Mouse (Mus musculus) thymus, postnatal 14 days (tissue): ENCODE measurements around the gene Nxph4.

Source experiments
- DNase-seq: peaks from one replicate; pipeline ENCODE4 v3.0.0; 2021

The Nxph4 gene

DNA sequence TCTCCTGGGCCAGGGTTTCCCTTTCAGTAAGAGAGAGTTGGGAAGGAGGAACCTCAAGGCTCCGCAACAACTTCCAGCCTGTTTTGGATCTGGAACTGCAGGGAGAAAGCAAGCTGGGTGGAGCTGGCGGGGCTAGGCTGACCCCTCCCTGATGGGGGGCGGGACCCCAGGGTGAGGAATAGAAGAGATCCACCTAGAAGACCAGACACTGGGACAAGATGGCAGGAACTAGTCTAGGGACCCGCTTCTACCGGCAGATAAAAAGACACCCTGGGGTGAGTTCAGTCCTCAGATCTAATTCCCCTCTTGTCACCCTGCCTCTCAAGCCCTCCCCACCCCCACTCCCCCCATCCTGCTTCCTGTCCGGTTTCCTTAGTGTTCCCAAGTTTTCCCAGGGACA lies 19.6 kb downstream of the Nxph4 start, which contains the start of gene Ndufa4l2:
Gene Ndufa4l2 (plus strand): TSS at position 204 of the 400 bp plus-strand sequence.
- no peak for DNase-seq

DNA sequence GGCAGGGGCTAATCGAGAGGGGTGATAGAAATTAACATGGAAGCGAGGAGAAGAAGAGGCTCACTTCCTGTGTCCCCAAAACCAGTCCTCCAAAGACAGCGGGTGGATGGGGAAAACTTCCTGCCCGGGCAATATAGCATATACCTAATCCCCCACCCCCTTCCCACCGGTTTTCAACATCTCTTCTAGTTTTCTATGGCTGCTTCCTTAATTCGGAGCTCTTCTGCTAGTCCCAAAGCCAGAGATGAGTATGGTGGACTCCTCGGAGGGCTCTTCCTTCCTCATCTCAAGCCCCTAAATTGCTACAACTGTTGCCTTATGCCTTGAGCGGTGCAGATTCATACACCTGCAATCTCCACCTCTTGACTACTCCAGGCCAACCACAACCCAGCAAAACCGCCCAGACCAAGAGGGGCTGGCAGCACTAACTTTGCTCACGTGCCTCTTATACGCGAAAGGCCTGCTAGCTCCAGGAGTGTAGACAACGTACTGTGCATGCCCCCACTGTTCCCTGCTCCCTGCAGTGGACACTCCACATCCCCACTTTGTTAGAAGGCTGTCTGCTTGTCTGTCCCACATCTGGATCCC lies 20.2 kb downstream of the Nxph4 start:
- DNase-seq: no peak

DNA sequence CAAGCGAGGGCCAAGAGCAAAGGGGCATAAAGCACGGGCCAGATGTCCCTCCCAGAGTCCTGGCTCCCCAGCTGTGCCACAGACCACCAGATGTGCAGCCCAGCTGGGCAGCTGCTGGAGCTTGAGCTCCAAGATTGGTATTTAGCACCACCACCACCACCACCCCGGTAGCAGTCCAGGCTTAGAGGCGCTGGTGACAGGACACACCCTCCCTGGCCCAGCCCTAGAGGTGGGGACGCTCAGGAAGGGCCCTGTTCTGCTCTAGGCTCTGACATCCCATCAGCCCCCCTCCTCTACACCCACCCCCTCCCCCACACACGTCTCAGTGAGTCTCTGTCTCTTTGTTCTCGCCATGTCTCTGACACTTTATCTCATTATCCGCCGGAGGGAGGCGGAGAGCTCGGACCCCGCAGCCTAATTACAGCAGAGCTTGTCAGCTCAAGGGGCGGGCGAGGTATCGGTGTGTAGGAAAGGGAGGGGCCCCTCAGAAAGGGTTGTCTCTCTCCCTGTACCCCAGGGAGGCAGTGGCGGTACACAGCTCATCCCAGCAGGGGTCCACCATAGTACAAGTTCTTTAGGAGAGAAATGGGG lies 20.8 kb downstream of the Nxph4 start:
- DNase-seq: peak; percentile 27

DNA sequence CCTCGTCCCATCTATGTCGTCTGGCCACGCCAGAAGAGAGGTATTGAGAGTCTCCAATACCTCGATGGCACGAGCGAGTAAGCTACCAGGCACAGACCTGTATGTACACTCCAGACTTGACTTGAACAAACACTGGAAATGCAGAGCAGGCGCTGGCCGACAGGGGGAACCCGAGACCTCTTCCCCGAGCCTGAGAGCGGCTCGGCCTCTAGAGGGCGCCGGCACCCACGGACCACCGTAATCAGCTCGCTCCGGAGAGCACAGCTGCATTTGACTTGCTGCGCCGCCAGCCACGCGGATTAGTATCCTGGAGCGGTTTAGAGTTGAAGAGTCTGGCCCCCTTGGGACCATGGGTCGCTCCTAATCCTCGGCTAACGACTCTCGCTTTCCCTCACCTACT lies 21.5 kb downstream of the Nxph4 start:
- DNase-seq: peak; percentile 94

DNA sequence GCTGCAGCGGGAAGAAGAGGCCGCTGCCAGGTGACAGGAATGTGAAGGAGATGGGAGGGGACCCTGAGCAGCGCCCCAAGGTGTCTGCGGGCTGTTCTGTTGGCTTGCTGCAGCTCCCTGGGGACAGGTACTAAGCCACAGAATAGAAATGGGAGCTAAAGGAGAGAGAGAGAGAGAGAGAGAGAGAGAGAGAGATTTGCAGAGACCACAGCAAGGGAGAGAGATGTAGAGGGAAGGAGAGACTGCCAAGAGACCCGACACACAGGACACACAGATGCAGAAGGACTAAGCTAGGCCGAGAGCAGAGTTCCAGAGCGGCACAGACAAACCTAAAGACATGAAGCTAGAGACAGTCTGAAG lies 22.1 kb downstream of the Nxph4 start:
- DNase-seq: no peak

DNA sequence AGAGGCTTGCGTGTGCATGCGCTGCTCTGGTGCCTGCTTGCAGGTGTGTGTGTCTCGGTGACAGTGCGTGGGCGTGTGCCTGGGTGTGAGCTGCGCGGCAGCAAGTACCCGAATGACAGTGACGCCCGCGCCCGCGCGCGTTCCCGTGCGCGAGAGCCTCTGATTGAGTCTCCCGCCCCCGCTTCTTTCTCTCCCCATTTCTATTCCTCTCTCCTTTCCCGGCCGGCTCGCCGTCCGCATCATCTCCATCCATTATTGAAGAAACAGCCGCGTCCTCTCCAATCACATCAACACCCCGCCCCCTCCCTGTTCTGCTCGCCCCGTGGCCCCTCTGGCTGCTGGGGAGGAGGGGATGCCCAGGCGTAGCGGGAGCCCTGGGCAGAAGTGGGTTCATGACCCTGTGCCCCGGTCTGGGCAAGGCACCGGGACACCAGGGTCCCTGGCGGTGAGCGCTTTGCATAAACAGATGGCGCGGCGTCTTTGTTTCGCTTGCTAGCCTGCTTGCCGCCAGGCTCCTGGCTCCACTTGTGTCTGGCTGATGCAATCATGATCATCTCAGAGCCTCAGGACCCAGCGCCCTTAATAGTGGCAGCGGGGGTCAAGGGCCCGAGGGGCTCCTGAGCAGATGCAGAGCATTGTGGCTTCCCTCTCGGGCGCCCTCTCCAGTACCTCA lies 22.6 kb downstream of the Nxph4 start:
- peak; percentile 80 for DNase-seq

DNA sequence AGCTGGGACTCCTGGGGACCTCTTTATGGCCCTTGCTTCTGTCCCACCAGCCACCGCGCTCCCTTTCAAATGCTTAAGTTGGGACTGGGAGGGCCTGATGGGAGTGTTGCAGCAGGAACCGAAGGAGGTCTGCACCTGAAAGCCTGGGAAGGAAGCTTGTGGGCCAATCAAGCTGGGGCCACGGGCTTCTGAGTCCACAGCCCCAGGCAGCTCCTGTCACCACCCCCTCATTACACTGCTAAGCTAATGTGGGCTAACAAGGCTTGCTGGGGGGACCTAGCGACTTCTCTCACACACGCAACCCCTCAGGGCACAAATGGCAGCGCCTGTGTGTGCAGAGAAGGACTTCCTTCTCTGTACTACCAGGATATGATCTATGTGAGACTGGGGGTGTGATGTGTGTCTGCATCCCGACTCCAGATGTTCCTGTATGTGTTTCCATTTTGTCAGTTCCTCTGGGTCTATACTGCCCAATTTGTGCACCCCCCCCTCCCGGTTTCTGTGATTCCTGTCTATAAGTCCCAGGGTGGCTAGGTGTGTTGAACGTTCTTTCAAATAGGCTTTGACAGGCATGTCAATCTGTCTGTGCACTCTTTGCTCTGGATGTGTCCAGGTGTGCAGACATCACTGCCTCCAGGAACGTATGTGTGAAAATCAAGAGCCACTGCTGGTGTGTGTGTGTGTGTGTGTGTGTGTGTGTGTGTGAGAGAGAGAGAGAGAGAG lies 23.3 kb downstream of the Nxph4 start:
- DNase-seq: no peak

DNA sequence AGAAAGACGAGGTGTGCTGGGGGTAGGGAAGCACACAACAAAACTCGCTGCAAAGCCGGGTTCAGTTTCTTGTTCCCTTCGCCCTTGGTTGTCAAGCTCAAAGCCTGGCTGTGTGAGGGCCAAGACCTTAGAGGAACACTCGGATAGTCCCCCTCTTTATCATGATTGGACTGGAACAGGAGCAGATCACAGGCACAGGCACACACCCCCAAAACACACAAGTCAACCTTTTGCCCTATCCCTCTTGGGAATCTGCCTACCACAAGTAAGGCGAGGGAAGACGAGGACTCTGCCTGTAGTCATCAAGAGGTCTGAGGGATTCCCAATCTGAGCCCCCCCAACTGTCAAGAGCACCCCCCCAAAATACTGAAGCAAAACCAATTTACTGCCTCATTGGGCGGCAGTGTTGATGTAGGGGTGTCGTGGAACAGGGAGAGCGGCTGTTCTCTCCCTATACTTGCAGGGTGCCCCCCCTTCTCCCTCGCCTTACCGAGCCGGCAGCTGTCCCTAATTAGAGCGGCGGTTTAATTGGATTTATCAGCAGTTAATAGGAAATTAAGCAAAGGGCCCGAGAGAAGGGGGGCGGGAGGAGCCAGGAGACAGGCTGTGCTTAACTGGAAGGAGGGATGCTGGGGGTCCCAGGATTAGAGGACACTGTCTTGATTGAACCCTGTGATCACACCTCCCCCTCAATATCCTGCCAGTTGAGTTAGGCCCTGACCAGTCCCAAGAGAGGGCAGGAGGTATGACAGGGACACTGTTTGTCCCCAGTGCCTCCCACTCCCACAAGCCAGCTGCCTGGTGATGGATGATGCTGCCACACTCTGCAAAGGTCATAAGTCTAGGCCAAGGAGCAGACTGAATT lies 24.3 kb downstream of the Nxph4 start:
- no peak for DNase-seq

DNA sequence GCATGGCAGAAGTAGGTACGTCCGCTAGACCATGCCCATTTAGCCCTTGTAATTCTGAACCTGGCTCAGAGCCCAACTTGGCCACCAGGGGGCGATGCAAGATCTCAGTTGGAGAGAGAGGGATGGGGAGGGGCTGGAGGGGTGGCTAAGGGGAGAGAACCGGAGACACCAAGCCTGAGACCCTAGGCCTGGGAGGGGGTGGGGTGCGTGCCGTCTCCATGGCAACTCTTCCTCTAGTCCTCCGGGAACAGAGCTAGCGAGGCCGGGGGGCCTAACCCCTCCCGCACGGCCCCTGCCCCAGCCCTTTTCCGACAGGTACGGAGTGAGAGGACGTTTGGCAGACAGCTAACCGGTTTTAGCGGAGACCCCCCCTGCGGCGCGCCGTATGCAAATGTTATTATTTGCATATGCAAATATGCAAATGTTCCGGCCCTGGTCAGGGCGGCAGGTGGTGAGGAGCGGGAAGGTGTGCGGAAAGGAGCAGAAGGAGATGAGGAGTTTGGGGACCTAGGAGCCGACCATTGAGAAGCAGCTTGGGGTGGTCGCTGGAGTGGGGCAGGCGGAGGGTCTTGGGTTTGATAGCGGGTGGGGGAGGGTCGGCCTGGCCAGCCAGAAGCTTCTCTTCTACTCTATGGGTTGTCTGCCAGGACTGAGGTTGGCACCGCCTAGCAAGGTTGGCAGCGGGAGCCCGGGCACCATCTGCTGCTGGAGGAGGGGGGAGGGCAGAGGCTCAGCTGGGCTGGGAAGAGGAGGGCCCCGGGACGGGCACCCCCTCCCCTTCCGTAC lies 25.1 kb downstream of the Nxph4 start:
- DNase-seq: peak; percentile 91

DNA sequence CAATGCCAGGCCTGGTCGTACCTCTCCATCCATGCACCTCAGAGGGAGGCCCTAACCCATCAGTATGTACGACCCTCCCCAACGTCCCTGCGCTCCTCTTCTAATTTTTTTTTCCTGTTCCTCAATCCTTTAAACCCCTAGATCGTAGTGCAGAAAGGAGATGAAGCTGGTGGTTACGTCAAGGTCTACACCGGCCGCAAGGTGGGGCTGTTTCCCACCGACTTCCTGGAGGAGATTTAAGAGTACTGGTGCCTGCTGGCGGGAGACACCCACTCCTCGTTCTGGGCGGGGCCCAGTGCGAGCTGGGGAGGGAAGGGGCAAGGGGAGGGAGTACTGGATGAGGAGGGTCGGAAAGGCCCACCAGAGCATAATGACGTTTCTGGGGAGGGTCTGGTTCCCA lies 26.1 kb downstream of the Nxph4 start:
- DNase-seq: peak; percentile 88

DNA sequence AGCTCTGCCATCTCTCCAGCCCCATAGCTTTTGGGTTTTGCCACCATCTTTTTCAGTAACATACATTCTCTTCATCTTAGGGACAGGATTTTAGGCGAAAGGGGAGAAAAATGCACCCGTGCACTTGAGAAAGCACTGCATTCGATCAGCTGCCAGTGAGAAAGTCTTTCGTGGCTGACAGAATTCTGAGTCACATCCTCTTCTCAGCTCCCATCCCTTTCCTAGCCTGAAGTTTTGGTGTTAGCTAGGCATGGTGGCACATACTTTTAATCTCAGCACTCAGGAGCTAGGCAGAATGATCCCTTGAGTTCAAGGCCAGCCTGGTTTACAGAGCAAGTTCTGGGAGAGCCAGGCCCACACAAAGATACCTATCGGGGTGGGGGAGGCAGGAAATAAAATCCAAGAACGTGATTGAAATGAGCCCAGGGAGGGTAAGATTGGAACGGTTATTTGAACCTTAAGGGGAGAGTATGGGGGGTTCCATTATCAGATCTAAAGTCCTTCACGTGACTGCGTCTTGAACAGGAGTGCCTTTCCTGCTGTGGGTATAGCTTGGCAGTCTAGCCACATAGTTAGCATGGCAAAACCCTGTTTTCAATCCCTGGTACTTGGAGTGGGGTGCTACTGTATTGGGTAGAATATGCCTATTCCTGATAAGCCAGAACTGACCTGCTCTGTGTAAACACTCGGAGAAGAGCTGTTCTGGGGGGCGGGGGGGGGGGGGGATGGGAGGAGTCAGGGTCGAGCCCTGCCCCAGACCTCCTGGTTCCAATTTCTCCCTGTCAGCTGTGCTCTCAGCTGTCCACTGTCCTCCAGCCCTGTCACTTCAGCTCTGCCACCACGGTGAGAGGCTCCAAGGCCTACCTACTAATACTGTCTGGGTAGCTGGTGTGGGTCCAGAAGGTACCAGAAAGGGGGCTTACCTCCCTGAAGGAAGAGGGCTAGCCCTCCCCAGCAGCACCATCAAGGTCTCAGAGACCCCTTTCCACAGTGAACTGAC lies 33.2 kb downstream of the Nxph4 start, which contains the start of gene Stac3:
Gene Stac3 (plus strand): TSS at position 793 of the 1,000 bp plus-strand sequence.
- no peak for DNase-seq

DNA sequence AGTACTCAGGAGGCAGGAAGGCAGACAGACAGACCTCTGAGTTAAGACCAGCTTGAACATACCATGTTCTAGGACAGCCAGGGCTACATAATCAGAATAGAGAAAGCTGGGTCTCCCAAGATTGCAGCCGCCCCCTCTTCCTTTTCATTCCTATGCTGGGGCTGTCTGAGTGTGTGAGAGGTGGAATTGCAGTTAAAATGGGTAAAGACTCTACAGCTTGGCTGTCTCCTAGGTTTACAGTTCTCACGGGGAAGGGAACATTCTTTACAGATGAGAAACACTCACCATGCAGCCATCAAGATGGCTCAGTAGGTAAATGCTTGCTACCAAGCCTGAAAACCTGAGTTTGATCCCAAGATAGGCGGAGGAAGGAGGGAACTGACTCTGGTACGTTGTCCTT lies 34.3 kb downstream of the Nxph4 start:
- DNase-seq: no peak

DNA sequence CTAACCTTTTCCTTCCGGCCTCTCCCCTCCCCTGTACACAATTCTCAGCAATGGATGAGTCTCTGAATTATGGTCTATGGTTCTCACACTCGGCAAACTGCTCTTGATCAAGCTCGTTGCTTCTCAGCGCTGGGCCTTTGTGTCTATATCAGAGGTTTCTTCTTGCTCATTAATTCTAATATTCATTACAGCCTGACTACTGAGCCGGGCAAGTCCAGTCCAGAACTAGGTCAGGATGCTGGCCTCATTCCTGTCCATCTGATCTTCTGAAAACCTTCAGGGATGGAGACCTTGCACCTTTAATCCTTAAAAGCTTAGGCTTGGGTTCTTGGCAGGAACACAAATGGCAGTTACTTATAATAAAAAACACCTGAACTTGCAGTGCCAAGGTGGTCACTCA lies 34.8 kb downstream of the Nxph4 start:
- no peak for DNase-seq

DNA sequence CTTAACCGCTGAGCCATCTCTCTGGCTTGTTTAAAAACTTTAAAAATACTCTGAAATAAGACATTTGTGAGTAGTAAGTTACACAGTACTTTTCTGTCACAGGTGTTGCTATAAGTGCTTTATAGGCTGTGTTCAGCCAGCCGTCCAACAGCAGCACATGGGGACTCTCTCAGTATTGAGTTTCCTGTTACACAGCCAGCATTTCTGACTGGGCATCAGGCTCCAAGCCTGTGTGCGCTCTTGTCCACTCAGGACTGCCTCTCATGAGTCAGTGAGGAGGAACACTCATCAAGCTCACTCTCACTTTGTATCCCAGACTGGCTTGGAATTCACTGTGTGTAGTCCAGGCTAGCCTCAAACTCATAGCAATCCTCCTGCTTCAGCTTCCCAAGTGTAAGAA lies 38.2 kb downstream of the Nxph4 start:
- DNase-seq: no peak

DNA sequence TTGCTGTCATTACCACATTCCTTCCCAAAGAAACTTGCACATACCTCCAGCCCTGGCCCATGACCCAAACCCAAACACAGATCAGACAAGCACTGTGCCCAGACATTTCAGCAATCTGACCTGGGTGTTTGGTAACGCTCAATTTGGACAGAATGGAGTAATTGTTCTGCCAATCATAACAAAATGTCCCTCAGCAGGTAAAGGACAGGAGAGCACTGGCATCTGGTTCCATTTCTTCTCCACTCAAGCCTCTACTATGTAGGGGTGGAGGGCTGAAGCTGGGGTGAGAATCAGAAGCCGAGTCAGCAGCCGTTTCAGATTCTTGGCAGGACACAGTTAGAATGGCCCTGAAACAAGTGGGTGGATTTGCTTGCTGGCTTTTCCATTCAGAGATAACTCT lies 42.2 kb downstream of the Nxph4 start:
- DNase-seq: no peak

DNA sequence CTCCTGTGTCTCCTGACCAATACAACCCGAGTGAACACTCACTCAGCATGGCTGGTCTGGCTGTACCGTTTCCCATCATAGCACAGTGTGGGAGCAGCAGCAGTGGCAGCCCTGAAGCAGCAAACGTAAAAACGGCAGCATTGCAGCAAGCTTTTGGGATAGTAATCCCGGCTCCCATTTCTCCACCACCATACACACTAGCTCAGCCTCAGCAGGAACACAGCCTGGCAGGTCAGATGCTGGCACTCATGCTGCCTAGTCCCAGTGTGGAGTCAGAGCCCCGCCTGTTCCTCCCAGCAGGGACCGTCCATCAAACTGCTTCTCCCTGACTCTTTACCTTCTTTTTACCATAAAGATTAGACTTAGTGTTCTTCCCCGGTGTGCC lies 43.2 kb downstream of the Nxph4 start:
- DNase-seq: no peak

DNA sequence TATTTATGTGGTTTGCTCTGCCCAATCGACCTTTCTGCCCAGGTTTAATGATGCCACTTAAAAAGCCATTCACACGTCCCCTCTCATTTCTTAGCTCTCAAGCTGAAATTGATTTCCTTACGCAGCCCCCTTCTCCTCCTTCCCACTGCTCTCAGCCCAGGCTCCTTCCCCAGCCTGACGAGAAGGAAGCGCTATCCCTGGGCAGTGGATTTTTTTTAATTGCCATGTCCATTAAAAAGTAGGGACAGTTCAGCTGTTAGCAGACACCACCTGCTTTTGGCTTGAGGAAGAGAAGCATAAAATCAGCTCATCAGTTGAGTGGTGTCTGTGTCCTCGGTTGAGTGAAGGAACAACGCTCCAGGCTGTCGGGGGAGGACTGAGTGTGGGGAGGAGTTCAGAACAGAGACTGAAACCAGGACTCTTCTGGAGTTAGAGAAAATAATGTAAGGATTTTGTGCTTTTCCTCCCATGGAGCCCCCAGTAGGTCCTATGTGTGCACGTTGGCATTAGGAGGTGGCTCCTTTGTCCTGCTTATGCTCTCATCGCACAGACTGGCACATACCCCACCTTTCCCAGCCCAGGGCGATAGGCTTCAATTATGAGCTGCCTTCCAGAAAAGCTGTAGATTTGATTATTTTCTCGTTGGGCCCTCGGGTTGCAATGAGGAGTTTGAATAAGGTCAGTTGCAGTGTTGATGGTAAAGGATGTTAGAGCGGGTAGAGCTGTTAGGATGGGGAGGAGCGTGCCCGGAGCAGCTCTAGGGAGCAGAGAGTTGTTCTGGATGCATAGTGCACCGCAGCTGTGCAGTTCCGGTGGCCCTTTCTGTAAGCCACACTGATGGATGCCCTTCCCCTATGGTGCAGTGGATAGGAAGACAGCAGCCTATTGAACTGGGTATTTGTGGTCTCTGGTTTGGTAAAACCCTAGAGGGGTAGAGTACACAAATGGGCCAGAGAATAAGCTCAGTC lies 43.9 kb downstream of the Nxph4 start:
- DNase-seq: no peak

DNA sequence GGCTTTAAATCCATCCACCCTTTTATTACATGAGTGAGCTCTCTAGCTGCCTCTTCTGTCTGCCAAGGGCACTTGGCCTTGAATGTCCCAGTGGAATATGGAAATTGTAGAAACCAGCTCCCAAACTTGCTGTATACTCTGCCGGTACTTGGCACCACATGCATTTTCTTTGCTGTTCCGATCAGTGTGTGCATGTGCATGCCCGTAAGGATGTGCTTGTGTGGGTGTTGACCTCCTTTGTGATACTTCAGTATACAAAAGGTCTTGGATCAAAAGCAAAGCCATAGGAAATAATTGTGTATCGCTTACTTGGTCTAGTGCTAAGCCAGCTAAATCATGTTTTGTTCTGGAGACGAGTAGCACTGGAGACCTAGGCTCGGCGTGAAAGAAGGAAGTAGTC lies 45.5 kb downstream of the Nxph4 start:
- no peak for DNase-seq

DNA sequence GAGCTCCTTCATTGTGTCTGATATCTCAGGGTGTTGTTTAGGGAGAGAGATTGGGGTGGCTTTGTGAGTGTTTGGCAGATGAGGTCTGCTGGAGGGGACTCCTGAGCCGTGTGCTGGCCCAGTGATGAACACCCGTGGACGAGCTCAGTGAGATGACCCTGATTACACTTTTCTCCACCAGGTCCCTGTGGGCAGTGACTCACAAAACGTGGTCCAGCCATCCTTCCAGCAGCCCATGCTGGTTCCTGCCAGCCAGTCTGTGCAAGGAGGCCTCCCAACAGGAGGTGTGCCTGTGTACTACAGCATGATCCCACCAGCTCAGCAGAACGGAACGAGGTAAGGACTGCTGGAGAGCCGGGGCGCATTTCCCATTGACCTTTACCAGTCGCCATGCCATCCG lies 49.1 kb downstream of the Nxph4 start:
- DNase-seq: no peak
